Mouse (Mus musculus): ENCODE data around the gene Esd. TPM values are rescaled to one million over a fixed set of nuclear protein-coding genes. Genes with fewer than 3 reads are reported as not detected.

Esd gene
- polyA plus RNA-seq (2012; rRNA removed) = 34.7 and 43.1 TPM in 2 replicates

DNA sequence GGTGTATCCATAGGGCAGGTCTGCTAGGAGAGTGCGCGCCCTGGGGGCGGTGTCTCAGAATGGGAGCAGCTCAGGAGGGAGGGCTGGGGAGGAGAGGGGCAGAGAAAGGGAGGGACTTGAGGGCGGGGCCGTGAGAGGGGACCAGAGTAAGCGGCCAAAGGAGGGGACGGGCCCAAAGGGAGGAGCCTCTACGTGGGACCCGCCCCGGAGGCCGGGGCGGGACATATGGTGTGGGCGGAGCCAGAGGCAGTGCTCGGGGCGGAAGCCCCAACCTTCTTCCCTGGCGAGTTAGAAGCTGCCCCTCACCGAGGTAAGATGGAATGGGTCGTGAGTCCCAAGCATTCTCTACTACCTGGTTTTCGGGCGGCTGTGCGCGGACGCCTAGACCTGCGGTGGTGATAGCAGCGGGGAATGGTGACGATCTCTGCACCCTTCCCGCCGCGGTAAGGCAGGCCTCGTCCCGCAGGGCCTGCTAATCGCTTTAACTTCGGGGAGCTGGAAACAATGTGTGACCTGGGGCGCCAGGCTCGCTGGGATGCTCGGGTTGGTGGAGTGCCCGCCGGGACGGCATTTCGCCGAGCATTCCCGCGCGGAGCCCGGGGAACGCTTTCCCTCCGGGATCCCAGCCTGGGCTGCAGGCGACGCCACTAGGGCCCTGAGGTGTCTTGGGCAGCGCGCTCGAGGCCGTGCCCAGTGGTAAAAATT lies at the start of gene Esd:
Esd (plus strand) TSS at position 219 of the 705 bp plus-strand sequence.

Other genes starting within 250 kb of the Esd start
- 0.02 TPM in 2 replicates for gene Htr2a, start 91.5 kb upstream of the Esd start, polyA plus RNA-seq (2012; rRNA removed)
- 10.0 and 11.2 TPM in 2 replicates for gene Lrch1, start 215.6 kb downstream of the Esd start, polyA plus RNA-seq (2012; rRNA removed)

Data from colon, adult 2 months (tissue).